ENCODE assay signal across 8 mouse cellular contexts in genomic region chr13:67729441-67729840, GRCm38 (mm10). TPM values are rescaled to one million over a fixed set of nuclear protein-coding genes. Genes with fewer than 3 reads are reported as not detected.
DNase-seq lines count a peak whose midpoint lies in the region; ATAC-seq and TF ChIP-seq lines count a peak whose summit lies in the region.
"Not testable (repeated sequence)": the region's sequence is repeated elsewhere in the genome, so short reads cannot be mapped to it uniquely, and the experiment has no call there.

No protein-coding gene starts in this region.

- H3K4me2 ChIP-seq in lung, embryonic 15.5 days = peak overlapping the region; percentile 68
- peak overlapping the region; percentile 67 for H3K4me2 ChIP-seq in neural tube, embryonic 13.5 days

- peak overlapping the region; percentile 60 for H3K4me3 ChIP-seq in lung, embryonic 15.5 days
- peak overlapping the region; percentile 54 for H3K4me3 ChIP-seq in neural tube, embryonic 13.5 days
- not testable (repeated sequence) for H3K4me3 ChIP-seq in thymus, adult 2 months (ENCODE audit: control insufficient read depth, insufficient read depth, low read length)

- peak overlapping the region; percentile 59 for H3K9ac ChIP-seq in lung, embryonic 15.5 days
- peak overlapping the region; percentile 80; the same call in 1 of the 2 replicates for H3K9ac ChIP-seq in neural tube, embryonic 13.5 days

- H3K9me3 ChIP-seq in lung, embryonic 15.5 days; neural tube, embryonic 13.5 days: not testable (repeated sequence)

- H3K36me3 ChIP-seq in lung, embryonic 15.5 days; neural tube, embryonic 13.5 days; thymus, adult 2 months (ENCODE audit: control insufficient read depth, insufficient read depth, low read length): not testable (repeated sequence)

- ATAC-seq in lung, embryonic 15.5 days (ENCODE audit: borderline replicate concordance, extremely low read depth, low FRiP score, low TSS enrichment) = peak; percentile 83; the same call in 1 of the 2 replicates
- peak; percentile 55 for ATAC-seq in neural tube, embryonic 13.5 days (ENCODE audit: low read depth)

- H3K4me1 ChIP-seq in lung, embryonic 15.5 days; thymus, adult 2 months (replicated peaks; ENCODE audit: control insufficient read depth, insufficient read depth, low read length): not testable (repeated sequence)
- H3K4me1 ChIP-seq in neural tube, embryonic 13.5 days (replicated peaks) = peaks cover 16% of the 10 kb centered on the region; the same call in 1 of the 2 replicates

- TF ChIP-seq CTCF in thymus, adult 2 months (IDR thresholded peaks at IDR 0.05; ENCODE audit: borderline replicate concordance, control insufficient read depth, extremely low read depth, insufficient read depth, low read length, poor library complexity) = not testable (repeated sequence)

- TF ChIP-seq POLR2A in thymus, adult 2 months (IDR thresholded peaks at IDR 0.05; ENCODE audit: control insufficient read depth, extremely low read depth, insufficient read depth, low read length, poor library complexity) = not testable (repeated sequence)

- H3K27me3 ChIP-seq in lung, embryonic 15.5 days; neural tube, embryonic 13.5 days; thymus, adult 2 months (ENCODE audit: control insufficient read depth, insufficient read depth, low read length): not testable (repeated sequence)

- 29% methylated on average over 4 of the region's 4 CpGs for WGBS in lung, embryonic 15.5 days
- WGBS in neural tube, embryonic 13.5 days = 57% methylated on average over 4 of the region's 4 CpGs
- WGBS in thymus, adult 2 months = 18% methylated on average over 4 of the region's 4 CpGs

- not testable (repeated sequence) for H3K27ac ChIP-seq in lung, embryonic 15.5 days; neural tube, embryonic 13.5 days (replicated peaks); thymus, adult 2 months (ENCODE audit: control insufficient read depth, insufficient read depth, low read length)

- peak; percentile 76 for DNase-seq in MN1 (ENCODE audit: low spot score)
- DNase-seq in cerebellum, postnatal 25 days = peak; percentile 18 to 34
- peak; percentile 29 to 57 for DNase-seq in frontal cortex, postnatal 36 days (ENCODE audit: low spot score in 2 of 2)
- peak; percentile 67 for DNase-seq in induced T-regulatory cell, adult 2 months (ENCODE audit: low read depth)
- DNase-seq in left cerebral cortex, adult 11 months (ENCODE audit: low spot score) = peak; percentile 23
- peak; percentile 27 for DNase-seq in thymus, adult 2 months

RNA-seq across cellular contexts. Expression of gene Zfp65, which starts 0.5 kb away (rescaled TPM):
- 6.1 and 6.6 TPM in 2 replicates for polyA plus RNA-seq in lung, embryonic 15.5 days (2015; fragmentation: Nextera tagmentation; extraction: Ambion mirVana)
- 8.5 and 9.5 TPM in 2 replicates for polyA plus RNA-seq in neural tube, embryonic 13.5 days (2015; fragmentation: Nextera tagmentation; extraction: Ambion mirVana)
- 1.4 TPM in 2 replicates for polyA plus RNA-seq in thymus, adult 2 months (2012; rRNA removed)

RNA-seq across cellular contexts. Expression of gene Zfp85, which starts 25.6 kb away (rescaled TPM):
- polyA plus RNA-seq in lung, embryonic 15.5 days (2015; fragmentation: Nextera tagmentation; extraction: Ambion mirVana) = 5.6 and 6.4 TPM in 2 replicates
- 7.2 and 8.0 TPM in 2 replicates for polyA plus RNA-seq in neural tube, embryonic 13.5 days (2015; fragmentation: Nextera tagmentation; extraction: Ambion mirVana)
- 0.83 and 0.96 TPM in 2 replicates for polyA plus RNA-seq in thymus, adult 2 months (2012; rRNA removed)

RNA-seq across cellular contexts. Expression of gene Zfp738, which starts 42.6 kb away (rescaled TPM):
- polyA plus RNA-seq in lung, embryonic 15.5 days (2015; fragmentation: Nextera tagmentation; extraction: Ambion mirVana) = 11.0 and 12.1 TPM in 2 replicates
- 13.0 and 15.4 TPM in 2 replicates for polyA plus RNA-seq in neural tube, embryonic 13.5 days (2015; fragmentation: Nextera tagmentation; extraction: Ambion mirVana)
- 9.9 and 10.4 TPM in 2 replicates for polyA plus RNA-seq in thymus, adult 2 months (2012; rRNA removed)

RNA-seq across cellular contexts. Expression of gene Zfp493, which starts 50.1 kb away (rescaled TPM):
- polyA plus RNA-seq in lung, embryonic 15.5 days (2015; fragmentation: Nextera tagmentation; extraction: Ambion mirVana) = 2.5 and 2.9 TPM in 2 replicates
- 2.4 and 2.8 TPM in 2 replicates for polyA plus RNA-seq in neural tube, embryonic 13.5 days (2015; fragmentation: Nextera tagmentation; extraction: Ambion mirVana)
- 0.96 and 1.7 TPM in 2 replicates for polyA plus RNA-seq in thymus, adult 2 months (2012; rRNA removed)

Comparison
In these comparisons a context has a peak if more than half of its experiments do, and no peak if none do; other contexts are left out.
1. DNase-seq: peak in every context shown above with its lines; median percentile 76 in MN1; 67 in induced T-regulatory cell, adult 2 months; 43 in frontal cortex, postnatal 36 days; 27 in thymus, adult 2 months; 26 in cerebellum, postnatal 25 days; 23 in left cerebral cortex, adult 11 months.